Mouse (Mus musculus) CD4-positive, CD25-positive, alpha-beta regulatory T cell, adult 4 months (primary cell): ENCODE measurements around the gene Bcas1. TPM values are rescaled to one million over a fixed set of nuclear protein-coding genes. Genes with fewer than 3 reads are reported as not detected.
A peak's percentile ranks its signal among the peaks of the same experiment; 100 is the strongest.
"Not testable (repeated sequence)": the region's sequence is repeated elsewhere in the genome, so short reads cannot be mapped to it uniquely, and the experiment has no call there.

Experiments
- ATAC-seq: one replicate; pipeline ENCODE4 v1.8.0; 2017
- polyA plus RNA-seq, 2 experiments: library from polyadenylated mRNA; unstranded; fragments of 100-300 nt; shearing (Covaris generic); gene quantifications; one replicate each; pipeline ENCODE4 v1.2.1; 2017

The Bcas1 gene
- 1 to 10 TPM; 5.1 to 8.0 TPM for polyA plus RNA-seq

- no peak for ATAC-seq
Observed at GRCm38 (mm10) chr2:170427704-170428103, at the start of gene Bcas1. TSS of gene Bcas1 (minus strand) at chr2:170427845.

GRCm38 (mm10) chr2:170476643-170477042, 49.0 kb upstream of the Bcas1 start:
- no peak for ATAC-seq

- no peak for ATAC-seq
Observed at GRCm38 (mm10) chr2:170476215-170476614, 48.6 kb upstream of the Bcas1 start.

GRCm38 (mm10) chr2:170475164-170475563, 47.5 kb upstream of the Bcas1 start:
- ATAC-seq = no peak

GRCm38 (mm10) chr2:170474125-170474524, 46.5 kb upstream of the Bcas1 start:
- ATAC-seq = no peak

- ATAC-seq = no peak
Observed at GRCm38 (mm10) chr2:170470591-170470990, 42.9 kb upstream of the Bcas1 start.

- ATAC-seq = no peak
Observed at GRCm38 (mm10) chr2:170469616-170470308, 42.1 kb upstream of the Bcas1 start.

- ATAC-seq = no peak
Observed at GRCm38 (mm10) chr2:170468009-170468408, 40.4 kb upstream of the Bcas1 start.

- no peak for ATAC-seq
Observed at GRCm38 (mm10) chr2:170464817-170465216, 37.2 kb upstream of the Bcas1 start.

GRCm38 (mm10) chr2:170461652-170462051, 34.0 kb upstream of the Bcas1 start:
- no peak for ATAC-seq

GRCm38 (mm10) chr2:170459805-170460204, 32.2 kb upstream of the Bcas1 start:
- no peak for ATAC-seq

- no peak for ATAC-seq
Observed at GRCm38 (mm10) chr2:170459183-170459582, 31.5 kb upstream of the Bcas1 start.

- not testable (repeated sequence) for ATAC-seq
Observed at GRCm38 (mm10) chr2:170453809-170454208, 26.2 kb upstream of the Bcas1 start.

- peak; percentile 57 for ATAC-seq
Observed at GRCm38 (mm10) chr2:170450933-170451332, 23.3 kb upstream of the Bcas1 start.

- no peak for ATAC-seq
Observed at GRCm38 (mm10) chr2:170447651-170448050, 20.0 kb upstream of the Bcas1 start.

- ATAC-seq = no peak
Observed at GRCm38 (mm10) chr2:170446843-170447383, 19.3 kb upstream of the Bcas1 start.

- no peak for ATAC-seq
Observed at GRCm38 (mm10) chr2:170445861-170446260, 18.2 kb upstream of the Bcas1 start.

- no peak for ATAC-seq
Observed at GRCm38 (mm10) chr2:170442535-170442934, 14.9 kb upstream of the Bcas1 start.

GRCm38 (mm10) chr2:170438782-170439181, 11.1 kb upstream of the Bcas1 start:
- ATAC-seq = no peak

- no peak for ATAC-seq
Observed at GRCm38 (mm10) chr2:170436204-170436603, 8.6 kb upstream of the Bcas1 start.

GRCm38 (mm10) chr2:170432152-170432551, 4.5 kb upstream of the Bcas1 start:
- ATAC-seq = no peak

GRCm38 (mm10) chr2:170428966-170429365, 1.3 kb upstream of the Bcas1 start:
- no peak for ATAC-seq

- no peak for ATAC-seq
Observed at GRCm38 (mm10) chr2:170424131-170424530, 3.5 kb downstream of the Bcas1 start.

GRCm38 (mm10) chr2:170421924-170422323, 5.7 kb downstream of the Bcas1 start:
- no peak for ATAC-seq

- no peak for ATAC-seq
Observed at GRCm38 (mm10) chr2:170418748-170419147, 8.9 kb downstream of the Bcas1 start.
